Mouse (Mus musculus) embryonic stem cell, embryonic (primary cell): ENCODE results near the gene Tnfsf15.

Experiments used
- CTCF ChIA-PET, 4 experiments: fragments of 300-600 bp in 2 of 4; fragments of 350-600 bp in 2 of 4; sonication (Branson Sonifier 250); formaldehyde crosslinking; loops; one replicate each; lab custom pipeline; 2022; ENCODE audit warnings: inconsistent platforms in 2 of 4; lab: Charles Lee
- POLR2A ChIA-PET, 4 experiments: fragments of 300-600 bp in 2 of 4; fragments of 350-600 bp in 2 of 4; sonication (Branson Sonifier 250); formaldehyde crosslinking; loops; one replicate each; lab custom pipeline; 2022; ENCODE audit warnings: antibody characterized with exemption in 4 of 4, inconsistent platforms in 1 of 4; lab: Charles Lee

Tnfsf15 gene

DNA sequence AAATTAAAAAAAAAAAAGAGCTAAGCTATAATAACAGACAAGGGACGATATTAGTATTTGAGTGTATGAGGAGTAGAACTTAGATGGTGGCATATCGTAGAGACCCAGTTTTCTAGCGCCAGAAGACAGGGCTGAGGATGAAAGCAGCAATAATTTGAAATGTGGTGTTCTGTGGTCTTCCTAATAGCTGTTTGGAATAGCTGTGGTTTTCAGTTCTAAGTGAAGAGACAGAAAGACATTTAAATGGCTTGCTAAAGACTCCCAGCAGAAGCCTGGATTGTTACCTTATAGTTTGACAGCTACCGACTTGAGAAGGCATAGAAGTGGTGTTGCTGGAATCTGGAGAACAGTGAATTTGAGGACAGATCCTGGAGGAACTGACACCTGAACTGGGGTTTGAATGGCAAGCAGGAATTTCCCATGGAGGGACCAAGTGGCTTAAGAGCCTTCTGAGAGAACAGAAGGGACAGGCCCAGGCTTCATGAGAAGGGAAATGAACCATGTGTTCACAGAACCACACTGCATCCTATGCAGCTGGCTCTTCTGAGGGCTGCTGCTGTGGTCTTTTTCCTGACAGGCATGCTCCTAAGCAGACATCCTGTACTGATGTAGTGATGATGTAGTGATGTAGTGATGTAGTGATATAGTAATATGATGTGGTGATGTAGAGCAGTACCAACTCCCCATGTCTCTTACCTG, 42.8 kb downstream of the Tnfsf15 start:
- POLR2A ChIA-PET: no interaction called here
- CTCF ChIA-PET: interaction anchor here in 2 of 4 experiments (0.6 kb wide), 2 partner anchors 144 to 606 kb away, joined by 3 read pairs; no protein-coding TSS in a partner anchor

DNA sequence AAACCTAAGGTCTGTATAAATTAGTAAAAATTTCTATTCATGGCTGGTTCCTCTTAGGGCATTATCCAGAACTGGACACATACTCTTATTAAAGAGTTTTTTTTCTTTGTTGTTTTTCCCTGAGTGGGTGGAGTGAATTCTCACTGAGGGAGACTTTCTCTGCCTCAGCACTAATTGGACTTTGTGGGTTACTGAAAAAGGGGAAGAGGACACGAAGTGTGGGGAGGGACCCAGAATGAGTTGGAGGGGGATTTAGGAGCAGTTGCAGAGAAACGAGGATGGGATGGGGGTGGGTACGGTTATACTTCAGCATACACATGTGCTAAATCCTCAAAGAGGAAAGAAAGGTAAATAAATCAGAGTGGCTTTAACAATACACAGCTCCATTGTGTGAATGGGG, 45.2 kb downstream of the Tnfsf15 start:
- CTCF ChIA-PET: no interaction called here
- POLR2A ChIA-PET: no interaction called here

DNA sequence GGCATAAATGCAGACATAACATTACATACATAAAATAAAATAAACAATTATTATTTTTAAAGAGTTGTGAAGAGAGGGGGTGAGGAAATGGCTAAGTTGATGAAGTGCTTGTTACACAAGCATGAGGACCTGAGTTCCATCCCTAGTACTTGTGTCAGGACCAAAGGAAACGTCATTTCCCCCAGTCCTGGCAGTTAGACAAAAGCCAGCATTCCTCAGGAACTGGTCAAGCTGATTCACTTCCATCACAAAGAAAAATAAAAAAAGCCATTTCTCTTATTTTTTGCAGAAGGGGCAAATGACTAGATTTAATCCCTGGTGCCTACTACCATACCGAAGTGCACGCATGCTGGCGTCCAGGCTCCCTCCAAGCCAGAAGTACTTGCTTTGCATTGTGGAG, 48.0 kb downstream of the Tnfsf15 start:
- ChIA-PET CTCF (no interaction called here), POLR2A (no interaction called here)

DNA sequence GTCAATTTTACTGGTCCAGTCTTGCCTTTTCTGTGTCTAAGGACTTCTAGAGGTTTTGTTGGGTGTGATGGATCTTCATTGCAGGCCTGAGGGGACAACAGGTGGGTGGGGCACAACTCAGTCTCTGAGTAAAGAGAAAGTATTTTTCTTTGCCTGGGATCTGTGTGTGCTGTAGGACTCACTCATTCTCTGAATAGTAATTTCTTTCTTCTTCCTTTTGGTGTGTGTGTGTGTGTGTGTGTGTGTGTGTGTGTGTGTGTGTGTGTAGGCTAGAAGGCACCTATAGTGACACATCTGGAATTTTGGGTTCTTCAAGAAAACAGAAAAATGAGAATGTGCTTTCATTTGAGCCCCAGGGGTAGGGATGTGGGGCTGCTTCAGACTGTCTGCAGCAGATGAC, 52.6 kb downstream of the Tnfsf15 start:
- CTCF ChIA-PET: interaction anchor here in 1 of 4 experiments (0.6 kb wide), 2 partner anchors 9 to 62 kb away, joined by 4 read pairs; no protein-coding TSS in a partner anchor
- POLR2A ChIA-PET: interaction anchor here in 1 of 4 experiments (0.7 kb wide), 1 partner anchor 25 kb away, joined by 7 read pairs; no protein-coding TSS in a partner anchor

DNA sequence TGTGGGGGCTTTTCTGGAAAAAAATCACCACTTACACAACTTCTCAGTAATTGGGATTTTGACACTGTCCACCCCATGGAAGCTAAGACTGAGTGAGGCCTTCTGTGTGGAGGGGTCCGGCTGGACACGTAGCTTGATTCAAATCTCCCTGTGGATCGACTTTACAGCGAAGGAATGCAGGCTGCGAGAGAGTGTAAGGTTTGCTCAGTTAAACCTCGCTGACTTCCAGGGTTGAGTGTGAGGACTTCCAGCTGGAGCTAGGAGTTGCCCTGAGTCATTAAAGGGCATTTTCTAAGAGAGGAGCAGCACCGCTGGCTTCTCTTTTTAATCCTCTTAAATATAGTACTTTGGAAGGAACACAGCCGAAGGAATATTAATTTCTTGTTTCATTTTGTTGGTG, 57.5 kb downstream of the Tnfsf15 start:
- CTCF ChIA-PET: interaction anchor here in 2 of 4 experiments (0.6 to 1.3 kb wide), 3 partner anchors 16 to 319 kb away, joined by 3 to 5 read pairs (median 3); no protein-coding TSS in a partner anchor
- POLR2A ChIA-PET: no interaction called here

DNA sequence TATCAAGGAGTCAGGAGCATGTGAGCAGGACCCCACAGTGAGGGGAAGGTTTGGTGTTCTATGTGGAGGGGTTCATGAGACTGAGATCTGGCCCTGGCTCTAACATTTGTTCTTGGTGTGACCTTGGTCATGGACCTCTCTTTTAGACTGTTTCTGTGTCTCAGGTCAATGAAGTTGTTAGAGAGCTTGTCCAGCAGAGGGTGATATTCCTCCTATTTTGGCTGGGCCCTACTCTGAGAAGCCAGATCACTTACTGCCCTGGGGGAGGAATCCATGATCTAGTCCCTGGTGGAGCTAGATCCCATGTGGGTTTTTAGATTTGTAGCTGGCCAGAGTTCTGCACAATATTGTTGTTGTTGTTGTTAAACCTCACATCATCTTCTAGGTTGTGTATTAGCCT, 58.8 kb downstream of the Tnfsf15 start:
- ChIA-PET CTCF (interaction anchor here in 2 of 4 experiments (0.7 to 1.3 kb wide), 6 partner anchors 70 to 318 kb away, joined by 3 to 5 read pairs (median 4); no protein-coding TSS in a partner anchor), POLR2A (interaction anchor here in 1 of 4 experiments (0.5 kb wide), 1 partner anchor 1279 kb away, joined by 4 read pairs; no protein-coding TSS in a partner anchor)

DNA sequence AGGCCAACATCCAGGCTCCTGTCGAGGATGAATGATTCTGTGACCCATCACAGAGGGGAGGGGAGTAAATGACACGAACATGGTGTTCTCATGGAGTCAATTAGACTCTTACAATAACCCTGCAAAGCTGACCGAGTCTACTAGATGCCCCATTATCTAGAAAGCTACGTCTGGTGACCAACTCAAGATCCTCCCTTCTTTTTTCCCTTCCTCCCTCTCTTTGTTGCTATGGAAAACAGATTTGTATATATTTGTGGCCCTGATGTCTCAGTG, 59.7 kb downstream of the Tnfsf15 start:
- CTCF ChIA-PET: no interaction called here

DNA sequence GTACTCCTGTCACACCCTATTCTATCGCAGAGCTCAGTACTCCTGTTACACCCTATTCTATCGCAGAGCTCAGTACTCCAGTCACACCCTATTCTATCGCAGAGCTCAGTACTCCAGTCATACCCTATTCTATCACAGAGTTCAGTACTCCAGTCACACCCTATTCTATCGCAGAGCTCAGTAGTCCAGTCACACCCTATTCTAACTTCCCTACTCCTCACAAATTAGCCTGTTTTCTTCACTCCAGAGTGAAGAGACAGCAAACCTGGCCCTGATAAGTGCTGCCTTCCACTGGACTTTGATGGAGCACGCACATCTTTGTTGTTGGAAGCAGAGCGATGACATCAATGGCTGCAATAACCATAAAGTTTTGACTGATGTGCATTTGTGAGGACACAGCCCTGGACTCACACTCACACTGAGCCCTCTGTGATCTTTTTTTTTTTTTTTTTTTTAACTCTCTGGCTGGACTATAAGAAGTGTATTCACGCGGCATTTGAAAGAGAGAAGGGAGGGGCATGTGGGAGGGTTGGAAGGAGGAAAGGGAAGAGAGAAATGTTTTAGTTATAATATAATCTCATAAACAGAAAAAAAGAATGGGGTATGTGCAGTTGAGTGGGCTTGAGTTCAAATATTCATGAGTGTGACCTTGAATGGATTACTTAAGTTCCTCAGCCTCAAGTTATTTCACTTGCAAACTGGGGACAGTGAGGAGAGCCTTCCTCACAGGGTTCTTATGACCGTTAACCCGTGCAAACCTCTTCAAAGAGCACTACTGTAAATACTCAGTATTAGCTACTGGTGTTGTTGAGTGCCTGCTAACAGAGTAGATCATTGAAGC, 60.3 kb downstream of the Tnfsf15 start:
- ChIA-PET CTCF (no interaction called here), POLR2A (interaction anchor here in 2 of 4 experiments (0.6 kb wide), 2 partner anchors 23 to 114 kb away, joined by 3 to 4 read pairs; no protein-coding TSS in a partner anchor)

More for the DNA sequence above, 59.7 kb downstream of the Tnfsf15 start:
- POLR2A ChIA-PET: interaction anchor here in 2 of 4 experiments (0.6 kb wide), 2 partner anchors 23 to 114 kb away, joined by 3 to 4 read pairs; no protein-coding TSS in a partner anchor

DNA sequence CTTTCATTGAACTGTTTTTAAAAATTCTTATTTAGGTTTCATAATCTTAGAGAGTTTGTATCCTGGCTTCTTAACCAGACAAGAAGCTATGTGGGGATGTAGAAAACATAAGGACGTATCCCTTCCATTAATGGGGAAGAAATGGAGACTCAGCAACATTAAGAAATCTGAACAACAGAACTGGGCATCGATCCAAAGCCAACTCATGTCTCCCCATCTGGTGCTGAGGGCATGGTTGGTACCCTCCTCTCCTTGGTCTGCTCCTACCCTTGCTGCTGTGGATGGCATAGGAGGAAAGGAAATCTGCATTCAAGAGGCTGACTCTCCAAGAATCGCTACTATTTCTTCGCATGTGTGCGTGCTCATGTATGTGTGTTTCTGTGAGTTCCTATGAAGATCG, 61.2 kb downstream of the Tnfsf15 start:
- CTCF ChIA-PET: interaction anchor here in 1 of 4 experiments (0.6 kb wide), 1 partner anchor 8 kb away, joined by 4 read pairs; no protein-coding TSS in a partner anchor
- POLR2A ChIA-PET: no interaction called here

DNA sequence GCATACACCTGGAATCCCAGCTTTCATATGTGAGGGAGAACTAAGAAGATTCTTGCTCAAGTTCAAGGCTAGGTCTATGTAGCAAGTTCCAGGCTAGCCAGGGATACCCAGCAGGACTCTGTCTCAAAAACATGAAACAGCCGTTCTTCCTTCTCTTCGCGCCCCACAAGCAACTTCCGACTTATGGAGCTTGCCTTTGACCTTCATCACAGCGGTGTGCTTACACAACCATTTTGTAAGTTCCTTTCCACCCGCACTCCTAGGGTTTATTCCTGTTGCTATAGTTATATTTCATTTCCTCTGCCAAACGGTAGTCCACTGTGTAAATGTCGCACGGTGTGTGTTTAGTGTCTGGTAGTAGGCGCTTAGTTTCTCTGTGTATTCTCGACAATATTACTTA, 61.9 kb downstream of the Tnfsf15 start:
- ChIA-PET CTCF (interaction anchor here in 1 of 4 experiments (0.6 kb wide), 1 partner anchor 9 kb away, joined by 4 read pairs; no protein-coding TSS in a partner anchor), POLR2A (no interaction called here)

DNA sequence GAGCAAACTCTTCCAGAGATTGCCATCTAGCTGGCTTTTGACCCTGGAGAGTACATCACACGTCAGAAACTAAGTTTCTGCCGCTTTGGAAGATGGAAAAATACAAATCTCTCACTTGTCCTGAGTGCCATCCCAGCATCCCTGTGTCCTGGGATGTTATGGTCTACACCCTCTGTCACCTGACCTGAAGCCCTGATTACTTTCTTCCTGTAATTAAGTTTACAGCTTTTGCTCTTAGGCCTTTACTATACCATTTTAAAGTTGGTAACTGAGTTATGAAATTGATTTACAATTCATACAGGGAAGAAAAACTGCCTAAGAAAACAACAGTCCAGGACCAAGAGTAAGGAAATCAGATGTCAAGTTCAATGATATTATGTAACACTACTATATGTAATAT, 62.5 kb downstream of the Tnfsf15 start:
- ChIA-PET CTCF (no interaction called here), POLR2A (no interaction called here)

DNA sequence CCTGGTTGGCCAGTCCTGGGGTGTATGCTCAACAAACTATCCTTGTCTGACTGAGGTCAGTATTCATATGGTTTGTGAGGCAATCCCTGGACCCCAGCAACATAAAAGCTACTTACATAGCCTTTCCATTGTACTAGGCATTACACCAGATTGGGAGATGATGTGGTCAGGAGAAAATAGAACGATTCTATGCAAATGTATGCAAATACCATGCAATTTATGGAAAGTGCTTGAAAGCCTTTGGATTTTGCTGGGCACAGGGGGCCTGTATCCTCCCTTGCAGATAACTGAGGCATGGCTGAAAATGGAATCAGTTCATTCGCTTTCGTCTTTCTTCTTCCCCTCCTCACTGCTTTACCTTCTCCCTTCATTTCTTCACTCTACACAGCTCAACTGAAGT, 63.4 kb downstream of the Tnfsf15 start:
- ChIA-PET POLR2A (no interaction called here), CTCF (no interaction called here)
